Mouse (Mus musculus) v-Abl transformed pro-B cells (cell line): ENCODE measurements at regions not wholly inside any gene's neighbourhood (a gene's known extent, or its start where the extent isn't known, plus 50 kb on each side); places are given as distances from the start of the nearest gene placed in this dataset.

Experiments used
- in situ Hi-C, 2 experiments: fragments of 400-800 bp; cut with MboI; formaldehyde crosslinking; loops; one replicate each; pipeline ENCODE4 v1.15.1; 2025; ENCODE audit not compliant: unreplicated experiment in 2 of 2

GRCm38 (mm10) chr10:96940887-96941518 is 324.2 kb downstream of the Btg1 start:
- in situ Hi-C loops = no loop called here

GRCm38 (mm10) chr10:96944229-96944628 is 327.4 kb downstream of the Btg1 start:
- in situ Hi-C loops = no loop called here

- in situ Hi-C loops = no loop called here
Observed at GRCm38 (mm10) chr10:96947971-96948370, 331.2 kb downstream of the Btg1 start.

- in situ Hi-C loops = no loop called here
Observed at GRCm38 (mm10) chr10:96948871-96949270, 332.1 kb downstream of the Btg1 start.

GRCm38 (mm10) chr10:96955036-96955775 is 338.4 kb downstream of the Btg1 start:
- in situ Hi-C loops = loop anchor here in 1 of 2 experiments (10.0 kb wide), 1 partner anchor 350 kb away; no protein-coding TSS in a partner anchor

GRCm38 (mm10) chr10:96955776-96956448 is 339.1 kb downstream of the Btg1 start:
- in situ Hi-C loops = loop anchor here in 1 of 2 experiments (10.0 kb wide), 1 partner anchor 349 kb away; no protein-coding TSS in a partner anchor

- in situ Hi-C loops = loop anchor here in 1 of 2 experiments (10.0 kb wide), 1 partner anchor 348 kb away; no protein-coding TSS in a partner anchor
Observed at GRCm38 (mm10) chr10:96956449-96956834, 339.6 kb downstream of the Btg1 start.

- in situ Hi-C loops = loop anchor here in 1 of 2 experiments (10.0 kb wide), 1 partner anchor 348 kb away; no protein-coding TSS in a partner anchor
Observed at GRCm38 (mm10) chr10:96957019-96957418, 340.2 kb downstream of the Btg1 start.

GRCm38 (mm10) chr10:96969825-96970224 is 353.0 kb downstream of the Btg1 start:
- in situ Hi-C loops = no loop called here

- in situ Hi-C loops = no loop called here
Observed at GRCm38 (mm10) chr10:96970737-96971136, 353.9 kb downstream of the Btg1 start.

GRCm38 (mm10) chr10:96971810-96972209 is 355.0 kb downstream of the Btg1 start:
- in situ Hi-C loops = no loop called here

GRCm38 (mm10) chr10:96974326-96974977 is 357.6 kb downstream of the Btg1 start:
- in situ Hi-C loops = no loop called here

- in situ Hi-C loops = no loop called here
Observed at GRCm38 (mm10) chr10:96976691-96977090, 359.9 kb downstream of the Btg1 start.

GRCm38 (mm10) chr10:96980494-96980831 is 363.7 kb downstream of the Btg1 start:
- in situ Hi-C loops = no loop called here

- in situ Hi-C loops = no loop called here
Observed at GRCm38 (mm10) chr10:96980832-96981515, 364.2 kb downstream of the Btg1 start.

GRCm38 (mm10) chr10:96981516-96981869 is 364.7 kb downstream of the Btg1 start:
- in situ Hi-C loops = no loop called here

- in situ Hi-C loops = no loop called here
Observed at GRCm38 (mm10) chr10:97000871-97001270, 384.1 kb downstream of the Btg1 start.

GRCm38 (mm10) chr10:97008873-97009272 is 392.1 kb downstream of the Btg1 start:
- in situ Hi-C loops = no loop called here

GRCm38 (mm10) chr10:97009859-97010258 is 393.1 kb downstream of the Btg1 start:
- in situ Hi-C loops = no loop called here

GRCm38 (mm10) chr10:97018641-97019040 is 401.8 kb downstream of the Btg1 start:
- in situ Hi-C loops = no loop called here
